Mouse (Mus musculus) right cerebral cortex, adult 2 months (tissue): ENCODE measurements around the gene CT030661.1.
"Not testable (repeated sequence)": the region's sequence is repeated elsewhere in the genome, so short reads cannot be mapped to it uniquely, and the experiment has no call there.

Source experiments
- DNase-seq, 2 experiments: peaks; one replicate each; pipeline ENCODE4 v3.0.0; 2021 to 2022; ENCODE audit warnings: low spot score in 2 of 2

CT030661.1 gene

GRCm38 (mm10) chr17:22314730-22315226, at the start of gene CT030661.1:
Gene CT030661.1 (minus strand): TSS chr17:22314837.
- peak; percentile 95 to 96 for DNase-seq

DNA sequence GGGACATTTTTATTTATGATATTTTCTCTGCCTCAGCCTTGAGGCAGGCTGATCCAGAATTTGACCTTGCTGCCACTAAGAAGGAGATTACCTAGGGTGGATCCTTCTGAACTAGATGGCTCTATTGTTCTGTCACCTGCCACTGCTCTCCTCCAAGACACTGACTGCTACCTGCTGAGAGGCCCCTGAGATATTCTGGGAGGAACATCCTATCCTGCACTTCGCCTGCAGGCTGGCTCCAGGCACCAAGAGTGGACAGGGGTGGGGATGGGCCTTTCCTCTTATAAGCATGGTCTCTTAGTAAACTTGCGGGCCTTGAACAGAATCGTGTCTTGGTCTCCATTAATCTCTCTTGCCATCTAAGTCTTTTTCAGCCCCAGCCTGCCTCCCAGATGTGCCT, 49.3 kb upstream of the CT030661.1 start:
- no peak for DNase-seq

GRCm38 (mm10) chr17:22361101-22361781, 46.6 kb upstream of the CT030661.1 start, which contains the start of the genes Zfp944 and Zfp758:
Gene Zfp944 (minus strand): TSS chr17:22361400.
Gene Zfp758 (plus strand): TSS chr17:22361453.
- peak; percentile 24 to 62 for DNase-seq

GRCm38 (mm10) chr17:22360572-22360971, 45.9 kb upstream of the CT030661.1 start:
- no peak for DNase-seq

DNA sequence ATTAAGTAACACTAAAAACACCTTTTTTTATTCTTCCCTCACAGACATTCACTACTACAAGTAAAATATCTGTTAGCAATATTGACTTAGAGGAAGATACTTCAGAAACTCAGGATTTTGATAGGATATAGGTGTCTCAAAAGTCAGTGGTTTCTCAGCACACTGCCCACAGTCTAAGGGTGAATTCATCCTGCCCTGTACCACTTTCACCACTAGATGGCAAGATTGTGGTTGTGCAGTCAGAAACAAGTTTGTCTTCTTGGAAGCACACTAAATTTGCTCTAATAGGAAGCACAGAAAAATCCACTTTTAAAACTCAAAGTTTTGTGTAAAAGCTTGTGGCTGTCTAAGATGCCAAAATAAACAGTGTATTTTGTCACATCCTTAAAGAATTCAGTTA, 38.2 kb upstream of the CT030661.1 start:
- peak; percentile 47 to 50 for DNase-seq

DNA sequence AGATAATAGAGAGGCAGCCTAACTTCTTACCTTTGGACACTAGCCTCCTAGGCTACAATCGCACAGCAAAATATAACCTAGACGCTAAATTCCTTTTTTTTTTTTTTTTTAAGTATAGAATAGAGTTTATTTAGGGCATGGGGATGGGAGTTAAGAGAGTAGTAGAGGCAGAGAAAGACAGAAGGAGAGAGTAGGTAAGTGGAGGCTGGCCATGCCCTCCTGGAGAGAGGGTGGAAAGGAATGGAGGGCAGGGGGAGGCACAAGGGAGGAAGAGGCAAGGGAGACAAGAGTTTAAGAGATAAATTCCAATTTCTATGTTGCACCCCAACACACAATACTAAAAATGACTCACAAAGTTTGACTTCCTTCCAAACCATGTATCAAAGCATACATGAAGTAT, 610 bp upstream of the CT030661.1 start:
- not testable (repeated sequence) for DNase-seq

DNA sequence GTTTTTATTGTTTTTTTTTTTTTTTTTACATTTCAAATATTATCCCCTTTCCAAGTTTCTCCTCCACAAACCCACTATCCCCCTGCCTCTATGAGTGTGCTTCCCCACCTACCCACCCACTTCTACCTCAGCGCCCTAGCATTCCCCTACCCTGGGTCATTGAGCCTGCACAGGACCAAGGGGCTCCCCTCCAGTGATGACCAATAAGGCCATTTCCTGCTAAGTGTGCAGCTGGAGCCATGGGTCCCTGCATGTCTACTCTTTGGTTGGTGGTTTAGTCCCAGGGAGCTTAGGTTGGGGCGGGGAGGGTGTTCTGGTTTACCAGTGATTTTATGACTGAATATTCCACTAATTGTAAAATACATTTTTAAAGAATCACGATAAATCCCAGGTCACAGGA, 418 bp downstream of the CT030661.1 start:
- not testable (repeated sequence) for DNase-seq
